Mouse (Mus musculus) cerebellum, adult 2 months (tissue): ENCODE measurements at regions not wholly inside any gene's neighbourhood (a gene's known extent, or its start where the extent isn't known, plus 50 kb on each side); places are given as distances from the start of the nearest gene placed in this dataset.

Experiments
- DNase-seq, 2 experiments: peaks; one replicate each; pipeline ENCODE4 v3.0.0; 2021
- H3K27ac ChIP-seq: fragments of 200-500 bp; 2 replicates; pipeline ENCODE4 v1.5.1; 2012; ENCODE audit warnings: low read length, control low read depth, inconsistent platforms; ENCODE audit not compliant: insufficient read depth
- H3K27me3 ChIP-seq: fragments of 200-500 bp; 2 replicates; pipeline ENCODE4 v1.6.1; 2012; ENCODE audit warnings: inconsistent platforms, mild to moderate bottlenecking, low read length, moderate library complexity; ENCODE audit not compliant: control insufficient read depth, insufficient read depth
- H3K4me1 ChIP-seq: fragments of 200-500 bp; 2 replicates; pipeline ENCODE4 v1.6.1; 2011; ENCODE audit warnings: low read length; ENCODE audit not compliant: control insufficient read depth, insufficient read depth
- H3K4me3 ChIP-seq: fragments of 200-500 bp; replicated peaks from 2 replicates; pipeline ENCODE3; 2011; ENCODE audit warnings: mild to moderate bottlenecking, low read depth, low read length, control low read depth; ENCODE audit not compliant: insufficient read depth
- CTCF ChIP-seq: fragments of 200-500 bp; IDR thresholded peaks from 2 replicates; pipeline ENCODE4 v1.5.1; 2011; ENCODE audit warnings: low read depth, mild to moderate bottlenecking, control low read depth, low read length, moderate library complexity, borderline replicate concordance; ENCODE audit not compliant: insufficient read depth
- POLR2A ChIP-seq: fragments of 200-500 bp; IDR thresholded peaks from 2 replicates; pipeline ENCODE4 v1.6.1; 2011; ENCODE audit warnings: low read length, control low read depth, borderline replicate concordance; ENCODE audit not compliant: insufficient read depth
- WGBS: fragments of 180-500 bp; shearing (Covaris S2); methylation state at CpG from one replicate; pipeline ENCODE4 v1.1.7; 2018; 5-methylcytosine and 5-hydroxymethylcytosine counted together

- no peaks in the 10 kb centered on the region for H3K27me3 ChIP-seq
- no peak overlapping the region for H3K27ac ChIP-seq
- no peaks in the 10 kb centered on the region for H3K4me1 ChIP-seq
- no peak for DNase-seq
- H3K4me3 ChIP-seq: no peak overlapping the region
- 60% methylated on average over 2 of the region's 2 CpGs for WGBS
- TF ChIP-seq POLR2A (no peak), CTCF (no peak)
Measured at GRCm38 (mm10) chr1:64242401-64242800, 120.3 kb upstream of the Klf7 start.

DNA sequence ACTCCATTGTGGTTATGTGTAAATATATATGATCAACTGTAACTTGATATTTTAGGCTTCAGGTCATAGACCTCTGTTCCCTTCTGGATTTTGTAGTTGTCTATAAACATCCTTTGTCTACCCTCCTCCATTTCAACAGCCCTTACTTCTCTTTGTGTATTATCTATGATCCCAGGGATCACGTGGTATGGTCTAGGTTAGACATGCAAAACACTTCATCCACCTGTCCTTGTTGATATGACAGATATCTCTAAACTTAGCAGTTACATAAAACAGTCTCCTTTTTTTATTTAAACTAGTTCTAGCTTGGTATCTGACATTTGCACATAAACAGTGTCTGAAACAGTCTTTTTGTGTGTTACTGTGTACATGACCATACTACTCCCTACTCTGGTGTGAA is 107.6 kb upstream of the Klf7 start:
- Histone ChIP-seq H3K4me1 (peaks cover 6% of the 10 kb centered on the region; the same call in 1 of the 2 replicates), H3K27ac (no peak overlapping the region), H3K4me3 (no peak overlapping the region), H3K27me3 (no peaks in the 10 kb centered on the region)
- TF ChIP-seq CTCF (no peak), POLR2A (no peak)
- no peak for DNase-seq
- 96% methylated on average over 1 of the region's 1 CpGs for WGBS

GRCm38 (mm10) chr1:64226001-64226918 is 104.2 kb upstream of the Klf7 start:
- peak; percentile 90 to 97 for DNase-seq
- peak; percentile 46; the same call in 1 of the 2 replicates for TF ChIP-seq POLR2A
- no peak for TF ChIP-seq CTCF
- H3K4me3 ChIP-seq: no peak overlapping the region
- peak overlapping the region; percentile 74 for H3K27ac ChIP-seq
- 7% methylated on average over 16 of the region's 16 CpGs for WGBS
- no peaks in the 10 kb centered on the region for H3K27me3 ChIP-seq
- H3K4me1 ChIP-seq: peaks cover 22% of the 10 kb centered on the region; the same call in 1 of the 2 replicates

- DNase-seq: peak; percentile 38 to 57
- peaks cover 27% of the 10 kb centered on the region; the same call in 1 of the 2 replicates for H3K4me1 ChIP-seq
- TF ChIP-seq POLR2A (no peak), CTCF (no peak)
- no peaks in the 10 kb centered on the region for H3K27me3 ChIP-seq
- H3K27ac ChIP-seq: no peak overlapping the region
- whole genome bisulfite sequencing: 48% methylated on average over 19 of the region's 19 CpGs
- no peak overlapping the region for H3K4me3 ChIP-seq
Measured at GRCm38 (mm10) chr1:64223779-64224687, 102.0 kb upstream of the Klf7 start.

DNA sequence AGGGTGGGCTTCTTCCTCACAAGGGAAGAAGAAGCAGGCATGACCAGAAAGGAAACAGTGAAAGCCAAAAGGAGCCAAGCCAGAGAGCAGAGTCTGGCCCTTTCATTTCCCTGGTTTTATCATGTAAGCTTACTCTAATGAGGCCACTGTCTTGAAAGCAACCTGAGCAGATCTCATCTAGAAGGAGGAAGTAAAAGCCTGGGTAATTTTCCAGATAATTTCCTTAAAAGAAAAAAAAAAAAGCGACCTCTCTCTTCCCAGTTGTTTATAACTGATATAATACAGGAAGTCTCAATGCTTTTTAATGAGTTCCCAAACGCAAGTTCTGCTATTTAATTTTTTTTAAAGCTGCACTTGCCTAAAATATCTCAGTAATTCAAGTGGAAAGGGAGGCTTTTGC is 100.4 kb upstream of the Klf7 start:
- TF ChIP-seq POLR2A (no peak), CTCF (no peak)
- WGBS: 92% methylated on average over 2 of the region's 2 CpGs
- Histone ChIP-seq H3K4me3 (no peak overlapping the region), H3K4me1 (peaks cover 27% of the 10 kb centered on the region; the same call in 1 of the 2 replicates), H3K27ac (no peak overlapping the region), H3K27me3 (no peaks in the 10 kb centered on the region)
- DNase-seq: no peak

- Histone ChIP-seq H3K4me3 (no peak overlapping the region), H3K27me3 (no peaks in the 10 kb centered on the region), H3K27ac (no peak overlapping the region), H3K4me1 (peaks cover 24% of the 10 kb centered on the region; the same call in 1 of the 2 replicates)
- peak in 1 of 2 experiments; percentile 49 for DNase-seq
- TF ChIP-seq POLR2A (no peak), CTCF (no peak)
- 8% methylated on average over 1 of the region's 1 CpGs for WGBS
Measured at GRCm38 (mm10) chr1:64220486-64220885, 98.4 kb upstream of the Klf7 start.

- TF ChIP-seq POLR2A (no peak), CTCF (no peak)
- H3K27me3 ChIP-seq: no peaks in the 10 kb centered on the region
- no peak for DNase-seq
- peaks cover 21% of the 10 kb centered on the region; the same call in 1 of the 2 replicates for H3K4me1 ChIP-seq
- WGBS: 91% methylated on average over 5 of the region's 5 CpGs
- no peak overlapping the region for H3K4me3 ChIP-seq
- no peak overlapping the region for H3K27ac ChIP-seq
Measured at GRCm38 (mm10) chr1:64220040-64220439, 98.0 kb upstream of the Klf7 start.
